Mouse (Mus musculus): ENCODE results near the gene Tmem204. TPM values are rescaled to one million over a fixed set of nuclear protein-coding genes. Genes with fewer than 3 reads are reported as not detected.

The Tmem204 gene
- polyA plus RNA-seq, 1 experiment from 2014 or later, result 13.7 TPM

GRCm38 (mm10) chr17:25111220-25111619 lies 27.8 kb upstream of the Tmem204 start:
- H3K4me3 ChIP-seq, result no peak overlapping the region
- no peak overlapping the region for H3K27ac ChIP-seq
- 89% methylated on average over 5 of the region's 5 CpGs for WGBS
- peaks cover 17% of the 10 kb centered on the region for H3K4me1 ChIP-seq (replicated peaks)
- no peak for DNase-seq (ENCODE audit: low spot score)
- no peaks in the 10 kb centered on the region for H3K27me3 ChIP-seq (ENCODE audit: insufficient read depth, poor library complexity, severe bottlenecking)
- peaks cover 82% of the 10 kb centered on the region for H3K36me3 ChIP-seq
- no peaks in the 10 kb centered on the region for H3K9me3 ChIP-seq

- Histone ChIP-seq H3K36me3 (peaks cover 88% of the 10 kb centered on the region), H3K4me3 (no peak overlapping the region), H3K9me3 (no peaks in the 10 kb centered on the region), H3K4me1 (replicated peaks) (peaks cover 15% of the 10 kb centered on the region), H3K27ac (no peak overlapping the region), H3K27me3 (ENCODE audit: insufficient read depth, poor library complexity, severe bottlenecking) (no peaks in the 10 kb centered on the region)
- DNase-seq (ENCODE audit: low spot score), result no peak
- 96% methylated on average over 6 of the region's 6 CpGs for WGBS
Measured at GRCm38 (mm10) chr17:25110590-25110989, 27.2 kb upstream of the Tmem204 start.

- DNase-seq (ENCODE audit: low spot score), result peak; percentile 18
- peaks cover 5% of the 10 kb centered on the region for H3K4me1 ChIP-seq (replicated peaks)
- peaks cover 98% of the 10 kb centered on the region for H3K36me3 ChIP-seq
- H3K27me3 ChIP-seq (ENCODE audit: insufficient read depth, poor library complexity, severe bottlenecking), result no peaks in the 10 kb centered on the region
- no peaks in the 10 kb centered on the region for H3K9me3 ChIP-seq
- WGBS, result 84% methylated on average over 2 of the region's 2 CpGs
- no peak overlapping the region for H3K4me3 ChIP-seq
- H3K27ac ChIP-seq, result no peak overlapping the region
Measured at GRCm38 (mm10) chr17:25109578-25109977, 26.2 kb upstream of the Tmem204 start.

- 94% methylated on average over 10 of the region's 16 CpGs for WGBS
- H3K4me3 ChIP-seq, result no peak overlapping the region
- DNase-seq (ENCODE audit: low spot score), result no peak
- H3K4me1 ChIP-seq (replicated peaks), result no peaks in the 10 kb centered on the region
- no peaks in the 10 kb centered on the region for H3K9me3 ChIP-seq
- no peaks in the 10 kb centered on the region for H3K27me3 ChIP-seq (ENCODE audit: insufficient read depth, poor library complexity, severe bottlenecking)
- H3K27ac ChIP-seq, result no peak overlapping the region
- H3K36me3 ChIP-seq, result peaks cover 100% of the 10 kb centered on the region
Measured at GRCm38 (mm10) chr17:25107786-25108185, 24.4 kb upstream of the Tmem204 start.

- Histone ChIP-seq H3K4me3 (no peak overlapping the region), H3K36me3 (peaks cover 95% of the 10 kb centered on the region), H3K4me1 (replicated peaks) (no peaks in the 10 kb centered on the region), H3K27ac (no peak overlapping the region), H3K9me3 (no peaks in the 10 kb centered on the region), H3K27me3 (ENCODE audit: insufficient read depth, poor library complexity, severe bottlenecking) (no peaks in the 10 kb centered on the region)
- WGBS, result 95% methylated on average over 11 of the region's 11 CpGs
- DNase-seq (ENCODE audit: low spot score), result no peak
Measured at GRCm38 (mm10) chr17:25101338-25101737, 17.9 kb upstream of the Tmem204 start.

- Histone ChIP-seq H3K9me3 (no peaks in the 10 kb centered on the region), H3K4me1 (replicated peaks) (no peaks in the 10 kb centered on the region), H3K4me3 (no peak overlapping the region), H3K27me3 (ENCODE audit: insufficient read depth, poor library complexity, severe bottlenecking) (no peaks in the 10 kb centered on the region), H3K27ac (no peak overlapping the region), H3K36me3 (peaks cover 89% of the 10 kb centered on the region)
- no peak for DNase-seq (ENCODE audit: low spot score)
- 94% methylated on average over 6 of the region's 6 CpGs for WGBS
Measured at GRCm38 (mm10) chr17:25100052-25100451, 16.7 kb upstream of the Tmem204 start.

- WGBS, result 96% methylated on average over 2 of the region's 2 CpGs
- Histone ChIP-seq H3K27ac (no peak overlapping the region), H3K4me1 (replicated peaks) (no peaks in the 10 kb centered on the region), H3K36me3 (peaks cover 83% of the 10 kb centered on the region), H3K27me3 (ENCODE audit: insufficient read depth, poor library complexity, severe bottlenecking) (no peaks in the 10 kb centered on the region), H3K9me3 (no peaks in the 10 kb centered on the region), H3K4me3 (no peak overlapping the region)
- DNase-seq (ENCODE audit: low spot score), result no peak
Measured at GRCm38 (mm10) chr17:25096221-25096620, 12.8 kb upstream of the Tmem204 start.

GRCm38 (mm10) chr17:25090450-25090849 lies 7.1 kb upstream of the Tmem204 start:
- DNase-seq (ENCODE audit: low spot score), result no peak
- no peaks in the 10 kb centered on the region for H3K9me3 ChIP-seq
- no peaks in the 10 kb centered on the region for H3K4me1 ChIP-seq (replicated peaks)
- H3K36me3 ChIP-seq, result peaks cover 72% of the 10 kb centered on the region
- H3K27ac ChIP-seq, result no peak overlapping the region
- H3K27me3 ChIP-seq (ENCODE audit: insufficient read depth, poor library complexity, severe bottlenecking), result no peaks in the 10 kb centered on the region
- no peak overlapping the region for H3K4me3 ChIP-seq
- WGBS, result 92% methylated on average over 10 of the region's 10 CpGs

- no peaks in the 10 kb centered on the region for H3K4me1 ChIP-seq (replicated peaks)
- peak overlapping the region; percentile 56; the same call in 1 of the 2 replicates for H3K27ac ChIP-seq
- no peaks in the 10 kb centered on the region for H3K9me3 ChIP-seq
- DNase-seq (ENCODE audit: low spot score), result no peak
- H3K4me3 ChIP-seq, result no peak overlapping the region
- H3K36me3 ChIP-seq, result peaks cover 59% of the 10 kb centered on the region
- 92% methylated on average over 10 of the region's 10 CpGs for WGBS
- no peaks in the 10 kb centered on the region for H3K27me3 ChIP-seq (ENCODE audit: insufficient read depth, poor library complexity, severe bottlenecking)
Measured at GRCm38 (mm10) chr17:25089158-25089557, 5.8 kb upstream of the Tmem204 start.

GRCm38 (mm10) chr17:25086724-25087123 lies 3.3 kb upstream of the Tmem204 start:
- 93% methylated on average over 7 of the region's 7 CpGs for WGBS
- Histone ChIP-seq H3K4me3 (no peak overlapping the region), H3K9me3 (no peaks in the 10 kb centered on the region), H3K36me3 (peaks cover 39% of the 10 kb centered on the region), H3K27ac (no peak overlapping the region), H3K4me1 (replicated peaks) (peaks cover 14% of the 10 kb centered on the region; the same call in 1 of the 2 replicates), H3K27me3 (ENCODE audit: insufficient read depth, poor library complexity, severe bottlenecking) (no peaks in the 10 kb centered on the region)
- DNase-seq (ENCODE audit: low spot score), result no peak

- no peaks in the 10 kb centered on the region for H3K27me3 ChIP-seq (ENCODE audit: insufficient read depth, poor library complexity, severe bottlenecking)
- peak overlapping the region; percentile 35; the same call in 1 of the 2 replicates for H3K27ac ChIP-seq
- DNase-seq (ENCODE audit: low spot score), result no peak
- peaks cover 36% of the 10 kb centered on the region for H3K36me3 ChIP-seq
- H3K4me3 ChIP-seq, result no peak overlapping the region
- no peaks in the 10 kb centered on the region for H3K9me3 ChIP-seq
- peaks cover 22% of the 10 kb centered on the region; the same call in 1 of the 2 replicates for H3K4me1 ChIP-seq (replicated peaks)
- WGBS, result 84% methylated on average over 13 of the region's 13 CpGs
Measured at GRCm38 (mm10) chr17:25084835-25085385, 1.5 kb upstream of the Tmem204 start.

- DNase-seq (ENCODE audit: low spot score), result no peak
- H3K27ac ChIP-seq, result peak overlapping the region; percentile 54
Measured at GRCm38 (mm10) chr17:25082887-25083286, 504 bp downstream of the Tmem204 start.

GRCm38 (mm10) chr17:25082081-25082847 lies 1.1 kb downstream of the Tmem204 start:
- H3K27ac ChIP-seq, result peak overlapping the region; percentile 64
- H3K9me3 ChIP-seq, result no peaks in the 10 kb centered on the region
- peaks cover 27% of the 10 kb centered on the region for H3K36me3 ChIP-seq
- peaks cover 22% of the 10 kb centered on the region; the same call in 1 of the 2 replicates for H3K4me1 ChIP-seq (replicated peaks)
- H3K4me3 ChIP-seq, result no peak overlapping the region
- no peaks in the 10 kb centered on the region for H3K27me3 ChIP-seq (ENCODE audit: insufficient read depth, poor library complexity, severe bottlenecking)
- WGBS, result 74% methylated on average over 14 of the region's 14 CpGs
- no peak for DNase-seq (ENCODE audit: low spot score)

More at GRCm38 (mm10) chr17:25082887-25083286, 504 bp downstream of the Tmem204 start:
- 65% methylated on average over 3 of the region's 3 CpGs for WGBS
- H3K36me3 ChIP-seq, result peaks cover 25% of the 10 kb centered on the region
- no peaks in the 10 kb centered on the region for H3K9me3 ChIP-seq
- no peak overlapping the region for H3K4me3 ChIP-seq
- H3K4me1 ChIP-seq (replicated peaks), result peaks cover 22% of the 10 kb centered on the region; the same call in 1 of the 2 replicates
- no peaks in the 10 kb centered on the region for H3K27me3 ChIP-seq (ENCODE audit: insufficient read depth, poor library complexity, severe bottlenecking)

Data from hindbrain, embryonic 10.5 days (tissue).